Mouse (Mus musculus) intestine, embryonic 14.5 days (tissue): ENCODE results near the gene Cilp. TPM values are rescaled to one million over a fixed set of nuclear protein-coding genes. Genes with fewer than 3 reads are reported as not detected.

Source experiments
- polyA plus RNA-seq: library from polyadenylated mRNA; unstranded; fragments of >200 nt; fragmentation: Nextera tagmentation; extraction: Ambion mirVana; gene quantifications from 2 replicates; pipeline ENCODE4 v1.2.1, GENCODE M21; 2014

Cilp gene
- polyA plus RNA-seq, 1 experiment from 2014 or later = 1.1 TPM

Other genes starting within 250 kb of the Cilp start
- 66.5 and 80.3 TPM in 2 replicates for gene Hacd3, start 243.5 kb upstream of the Cilp start, polyA plus RNA-seq
- 26.4 and 30.7 TPM in 2 replicates for gene Dpp8, start 232.8 kb upstream of the Cilp start, polyA plus RNA-seq
- gene Igdcc4, start 163.7 kb upstream of the Cilp start, polyA plus RNA-seq = 39.6 and 42.2 TPM in 2 replicates
- 2.7 and 2.9 TPM in 2 replicates for gene Igdcc3, start 124.0 kb upstream of the Cilp start, polyA plus RNA-seq
- gene Parp16, start 69.8 kb upstream of the Cilp start, polyA plus RNA-seq = 8.1 and 9.1 TPM in 2 replicates
- 42.6 and 47.1 TPM in 2 replicates for gene Clpx, start 29.1 kb downstream of the Cilp start, polyA plus RNA-seq
- 9.2 and 11.2 TPM in 2 replicates for gene Pdcd7, start 80.9 kb downstream of the Cilp start, polyA plus RNA-seq
- gene Ubap1l, start 95.9 kb downstream of the Cilp start, polyA plus RNA-seq = 0.13 and 0.39 TPM in 2 replicates
- 0.66 and 1.1 TPM in 2 replicates for gene Kbtbd13, start 126.5 kb downstream of the Cilp start, polyA plus RNA-seq
- 2.6 and 2.7 TPM in 2 replicates for gene Rasl12, start 133.3 kb downstream of the Cilp start, polyA plus RNA-seq
- 0.36 and 0.80 TPM in 2 replicates for gene Slc51b, start 157.8 kb downstream of the Cilp start, polyA plus RNA-seq
- gene Mtfmt, start 170.6 kb downstream of the Cilp start, polyA plus RNA-seq = 19.5 and 20.2 TPM in 2 replicates
- 85.9 and 92.8 TPM in 2 replicates for gene Spg21, start 195.8 kb downstream of the Cilp start, polyA plus RNA-seq